Mouse (Mus musculus): ENCODE results near the gene Tbc1d2b.

GRCm38 (mm10) chr9:90266059-90266458 is 4.5 kb downstream of the Tbc1d2b start:
- no peak for TF ChIP-seq CTCF (IDR thresholded peaks at IDR 0.05; ENCODE audit: low read depth, low read length)
- TF ChIP-seq POLR2A (IDR thresholded peaks at IDR 0.05; ENCODE audit: extremely low read depth, insufficient read depth, low read length): no peak

All from liver, adult 2 months (tissue).